Mouse (Mus musculus): Measurements from ENCODE around the gene Frzb. TPM values are rescaled to one million over a fixed set of nuclear protein-coding genes. Genes with fewer than 3 reads are reported as not detected.

The Frzb gene
- polyA plus RNA-seq, 1 experiment from 2014 or later, result 4.9 TPM

GRCm38 (mm10) chr2:80416286-80416685 is 31.1 kb downstream of the Frzb start:
- Histone ChIP-seq H3K4me2 (replicated peaks) (no peak overlapping the region), H3K36me3 (no peaks in the 10 kb centered on the region), H3K27me3 (no peaks in the 10 kb centered on the region), H3K4me3 (no peak overlapping the region), H3K9me3 (no peaks in the 10 kb centered on the region), H3K27ac (replicated peaks) (no peak overlapping the region), H3K4me1 (no peaks in the 10 kb centered on the region), H3K9ac (replicated peaks) (no peak overlapping the region)
- 82% methylated on average over 6 of the region's 6 CpGs for WGBS
- no peak for ATAC-seq (replicated peaks)

- no peak for ATAC-seq (replicated peaks)
- Histone ChIP-seq H3K27ac (replicated peaks) (no peak overlapping the region), H3K27me3 (no peaks in the 10 kb centered on the region), H3K4me3 (no peak overlapping the region), H3K9ac (replicated peaks) (no peak overlapping the region), H3K4me2 (replicated peaks) (no peak overlapping the region), H3K36me3 (no peaks in the 10 kb centered on the region), H3K9me3 (no peaks in the 10 kb centered on the region), H3K4me1 (no peaks in the 10 kb centered on the region)
- 89% methylated on average over 3 of the region's 3 CpGs for WGBS
These were observed 33.0 kb downstream of the Frzb start for GRCm38 (mm10) chr2:80414387-80414786.

GRCm38 (mm10) chr2:80413124-80413523 is 34.3 kb downstream of the Frzb start:
- 71% methylated on average over 18 of the region's 18 CpGs for WGBS

GRCm38 (mm10) chr2:80409893-80410574 is 37.4 kb downstream of the Frzb start:
- H3K9ac ChIP-seq (replicated peaks), result no peak overlapping the region
- H3K36me3 ChIP-seq, result no peaks in the 10 kb centered on the region
- H3K4me3 ChIP-seq, result no peak overlapping the region
- no peak overlapping the region for H3K27ac ChIP-seq (replicated peaks)
- H3K4me1 ChIP-seq, result no peaks in the 10 kb centered on the region
- no peak overlapping the region for H3K4me2 ChIP-seq (replicated peaks)
- H3K9me3 ChIP-seq, result no peaks in the 10 kb centered on the region
- no peaks in the 10 kb centered on the region for H3K27me3 ChIP-seq
- no peak for ATAC-seq (replicated peaks)
- WGBS, result 81% methylated on average over 12 of the region's 12 CpGs

More at GRCm38 (mm10) chr2:80413124-80413523, 34.3 kb downstream of the Frzb start:
- Histone ChIP-seq H3K27ac (replicated peaks) (no peak overlapping the region), H3K4me2 (replicated peaks) (no peak overlapping the region), H3K36me3 (no peaks in the 10 kb centered on the region), H3K27me3 (no peaks in the 10 kb centered on the region), H3K4me3 (no peak overlapping the region), H3K9me3 (no peaks in the 10 kb centered on the region), H3K4me1 (no peaks in the 10 kb centered on the region), H3K9ac (replicated peaks) (no peak overlapping the region)
- ATAC-seq (replicated peaks), result no peak

GRCm38 (mm10) chr2:80404770-80405169 is 42.7 kb downstream of the Frzb start:
- Histone ChIP-seq H3K36me3 (no peaks in the 10 kb centered on the region), H3K27ac (replicated peaks) (no peak overlapping the region), H3K27me3 (peaks cover 9% of the 10 kb centered on the region), H3K4me3 (no peak overlapping the region), H3K4me2 (replicated peaks) (no peak overlapping the region), H3K9ac (replicated peaks) (no peak overlapping the region), H3K9me3 (no peaks in the 10 kb centered on the region), H3K4me1 (no peaks in the 10 kb centered on the region)
- WGBS, result 37% methylated on average over 5 of the region's 5 CpGs
- ATAC-seq (replicated peaks), result no peak

- Histone ChIP-seq H3K27ac (replicated peaks) (no peak overlapping the region), H3K9me3 (no peaks in the 10 kb centered on the region), H3K27me3 (peaks cover 9% of the 10 kb centered on the region), H3K9ac (replicated peaks) (no peak overlapping the region), H3K4me3 (no peak overlapping the region), H3K4me2 (replicated peaks) (no peak overlapping the region), H3K36me3 (no peaks in the 10 kb centered on the region), H3K4me1 (peaks cover 7% of the 10 kb centered on the region; the same call in 1 of the 2 replicates)
- WGBS, result 8% methylated on average over 3 of the region's 3 CpGs
- no peak for ATAC-seq (replicated peaks)
These were observed 48.8 kb downstream of the Frzb start for GRCm38 (mm10) chr2:80398595-80399099.

GRCm38 (mm10) chr2:80396864-80397263 is 50.6 kb downstream of the Frzb start:
- 50% methylated on average over 3 of the region's 3 CpGs for WGBS
- H3K27ac ChIP-seq (replicated peaks), result no peak overlapping the region
- H3K36me3 ChIP-seq, result no peaks in the 10 kb centered on the region
- H3K4me2 ChIP-seq (replicated peaks), result no peak overlapping the region
- H3K4me3 ChIP-seq, result no peak overlapping the region
- peaks cover 9% of the 10 kb centered on the region for H3K27me3 ChIP-seq
- H3K9ac ChIP-seq (replicated peaks), result no peak overlapping the region
- peaks cover 7% of the 10 kb centered on the region; the same call in 1 of the 2 replicates for H3K4me1 ChIP-seq
- no peaks in the 10 kb centered on the region for H3K9me3 ChIP-seq
- ATAC-seq (replicated peaks), result no peak

GRCm38 (mm10) chr2:80396057-80396456 is 51.4 kb downstream of the Frzb start:
- H3K9me3 ChIP-seq, result no peaks in the 10 kb centered on the region
- H3K4me2 ChIP-seq (replicated peaks), result no peak overlapping the region
- no peaks in the 10 kb centered on the region for H3K36me3 ChIP-seq
- no peak for ATAC-seq (replicated peaks)
- H3K4me3 ChIP-seq, result no peak overlapping the region
- H3K4me1 ChIP-seq, result peaks cover 7% of the 10 kb centered on the region; the same call in 1 of the 2 replicates
- 41% methylated on average over 7 of the region's 7 CpGs for WGBS
- H3K27me3 ChIP-seq, result peaks cover 9% of the 10 kb centered on the region
- H3K27ac ChIP-seq (replicated peaks), result no peak overlapping the region
- H3K9ac ChIP-seq (replicated peaks), result no peak overlapping the region

- H3K4me2 ChIP-seq (replicated peaks), result no peak overlapping the region
- H3K36me3 ChIP-seq, result no peaks in the 10 kb centered on the region
- no peaks in the 10 kb centered on the region for H3K9me3 ChIP-seq
- H3K27ac ChIP-seq (replicated peaks), result no peak overlapping the region
- no peak for ATAC-seq (replicated peaks)
- H3K4me1 ChIP-seq, result no peaks in the 10 kb centered on the region
- H3K4me3 ChIP-seq, result no peak overlapping the region
- H3K9ac ChIP-seq (replicated peaks), result no peak overlapping the region
- no peaks in the 10 kb centered on the region for H3K27me3 ChIP-seq
- 87% methylated on average over 3 of the region's 3 CpGs for WGBS
These were observed 59.1 kb downstream of the Frzb start for GRCm38 (mm10) chr2:80388341-80388740.

GRCm38 (mm10) chr2:80387668-80388067 is 59.8 kb downstream of the Frzb start:
- Histone ChIP-seq H3K27me3 (no peaks in the 10 kb centered on the region), H3K27ac (replicated peaks) (no peak overlapping the region), H3K9me3 (no peaks in the 10 kb centered on the region), H3K9ac (replicated peaks) (no peak overlapping the region), H3K4me3 (no peak overlapping the region), H3K36me3 (no peaks in the 10 kb centered on the region), H3K4me2 (replicated peaks) (no peak overlapping the region), H3K4me1 (no peaks in the 10 kb centered on the region)
- no peak for ATAC-seq (replicated peaks)
- WGBS, result 84% methylated on average over 9 of the region's 9 CpGs

- no peak for ATAC-seq (replicated peaks)
- Histone ChIP-seq H3K27ac (replicated peaks) (no peak overlapping the region), H3K4me1 (no peaks in the 10 kb centered on the region), H3K4me2 (replicated peaks) (no peak overlapping the region), H3K9ac (replicated peaks) (no peak overlapping the region), H3K36me3 (no peaks in the 10 kb centered on the region), H3K27me3 (no peaks in the 10 kb centered on the region), H3K9me3 (no peaks in the 10 kb centered on the region), H3K4me3 (no peak overlapping the region)
- WGBS, result 94% methylated on average over 2 of the region's 2 CpGs
These were observed 61.2 kb downstream of the Frzb start for GRCm38 (mm10) chr2:80386255-80386654.

- H3K4me3 ChIP-seq, result no peak overlapping the region
- no peaks in the 10 kb centered on the region for H3K36me3 ChIP-seq
- H3K9ac ChIP-seq (replicated peaks), result no peak overlapping the region
- no peaks in the 10 kb centered on the region for H3K27me3 ChIP-seq
- no peaks in the 10 kb centered on the region for H3K4me1 ChIP-seq
- no peak overlapping the region for H3K4me2 ChIP-seq (replicated peaks)
- WGBS, result 84% methylated on average over 4 of the region's 4 CpGs
- no peak for ATAC-seq (replicated peaks)
- no peak overlapping the region for H3K27ac ChIP-seq (replicated peaks)
- H3K9me3 ChIP-seq, result no peaks in the 10 kb centered on the region
These were observed 63.0 kb downstream of the Frzb start for GRCm38 (mm10) chr2:80384447-80384846.

GRCm38 (mm10) chr2:80379848-80380247 is 67.6 kb downstream of the Frzb start:
- no peaks in the 10 kb centered on the region for H3K36me3 ChIP-seq
- no peaks in the 10 kb centered on the region for H3K4me1 ChIP-seq
- H3K27me3 ChIP-seq, result no peaks in the 10 kb centered on the region
- no peak overlapping the region for H3K4me3 ChIP-seq
- H3K9me3 ChIP-seq, result no peaks in the 10 kb centered on the region
- H3K4me2 ChIP-seq (replicated peaks), result no peak overlapping the region
- ATAC-seq (replicated peaks), result no peak
- no peak overlapping the region for H3K27ac ChIP-seq (replicated peaks)
- WGBS, result 93% methylated on average over 5 of the region's 5 CpGs
- no peak overlapping the region for H3K9ac ChIP-seq (replicated peaks)
